Mouse (Mus musculus) ES-E14 (cell line): ENCODE data around the gene Gja3. TPM values are rescaled to one million over a fixed set of nuclear protein-coding genes. Genes with fewer than 3 reads are reported as not detected.
A peak's percentile ranks its signal among the peaks of the same experiment; 100 is the strongest.
"Not testable (repeated sequence)": the region's sequence is repeated elsewhere in the genome, so short reads cannot be mapped to it uniquely, and the experiment has no call there.

Experiments
- DNase-seq: peaks from one replicate; pipeline ENCODE4 v3.0.0-alpha.2; 2013; ENCODE audit warnings: low read depth, low spot score
- H3K27ac ChIP-seq: 2 replicates; pipeline ENCODE4 v1.5.1; 2012; ENCODE audit warnings: low read depth, mild to moderate bottlenecking, low read length, moderate library complexity, mixed read lengths; ENCODE audit not compliant: poor library complexity, insufficient read depth, severe bottlenecking
- H3K36me3 ChIP-seq: 2 replicates; pipeline ENCODE4 v1.6.1; 2012; ENCODE audit warnings: mild to moderate bottlenecking, low read length, moderate library complexity, mixed read lengths; ENCODE audit not compliant: control insufficient read depth, poor library complexity, insufficient read depth, severe bottlenecking
- H3K4me1 ChIP-seq, 2 experiments: fragments of 150-350 bp in 1 of 2; sonication (generic) in 1 of 2; 2 replicates each; pipeline ENCODE4 v1.6.1; 2012; ENCODE audit warnings: low read length in 2 of 2, mild to moderate bottlenecking in 1 of 2, mixed read lengths in 1 of 2; ENCODE audit not compliant: control insufficient read depth in 2 of 2, insufficient read depth in 2 of 2, poor library complexity in 1 of 2
- H3K4me3 ChIP-seq, 2 experiments: fragments of 150-350 bp in 1 of 2; sonication (generic) in 1 of 2; 2 replicates each; pipeline ENCODE4 v1.5.1; 2012; ENCODE audit warnings: low read length in 2 of 2, low read depth in 1 of 2, mild to moderate bottlenecking in 1 of 2, mixed read lengths in 1 of 2; ENCODE audit not compliant: insufficient read depth in 1 of 2, poor library complexity in 1 of 2, severe bottlenecking in 1 of 2
- H3K9ac ChIP-seq: 2 replicates; pipeline ENCODE4 v1.6.1; 2012; ENCODE audit warnings: low read depth, mild to moderate bottlenecking, low read length, mixed read lengths; ENCODE audit not compliant: poor library complexity, insufficient read depth, severe bottlenecking
- H3K9me3 ChIP-seq: fragments of 150-350 bp; sonication (generic); 2 replicates; pipeline ENCODE4 v1.6.1; 2012; ENCODE audit warnings: low read depth, mild to moderate bottlenecking, low read length; ENCODE audit not compliant: control insufficient read depth, insufficient read depth
- CHD2 ChIP-seq: IDR thresholded peaks from 2 replicates; pipeline ENCODE4 v1.6.1; 2014; ENCODE audit warnings: mild to moderate bottlenecking, low read depth, low read length, inconsistent platforms
- HCFC1 ChIP-seq: IDR thresholded peaks from 2 replicates; pipeline ENCODE4 v1.6.1; 2012; ENCODE audit warnings: low read length, inconsistent platforms, borderline replicate concordance; ENCODE audit not compliant: insufficient read depth
- MAFK ChIP-seq: IDR thresholded peaks from 2 replicates; pipeline ENCODE4 v1.6.1; 2014; ENCODE audit warnings: mild to moderate bottlenecking, low read depth, low read length, inconsistent platforms; ENCODE audit not compliant: insufficient read depth
- ZC3H11A ChIP-seq: IDR thresholded peaks from 2 replicates; pipeline ENCODE4 v1.6.1; 2012; ENCODE audit warnings: low read depth, mild to moderate bottlenecking, inconsistent platforms, low read length, borderline replicate concordance
- ZNF384 ChIP-seq: IDR thresholded peaks from 2 replicates; pipeline ENCODE4 v1.6.1; 2012; ENCODE audit warnings: low read depth, low read length, inconsistent platforms
- in situ Hi-C, 2 experiments: fragments of 600-800 bp; cut with MboI; formaldehyde crosslinking; loops; one replicate each; pipeline ENCODE4 v1.15.1; 2025; ENCODE audit warnings: low sequenced_read_pairs in 2 of 2, inconsistent platforms in 1 of 2; ENCODE audit not compliant: unreplicated experiment in 2 of 2
- total RNA-seq: library from RNA; depleted of rRNA; stranded (reverse); fragments of 300-350 nt; gene quantifications from 2 replicates; pipeline ENCODE4 v1.2.3, GENCODE M21; 2012; rRNA removed

Gene Gja3
- total RNA-seq, 1 experiment, result 0.31 TPM

DNA sequence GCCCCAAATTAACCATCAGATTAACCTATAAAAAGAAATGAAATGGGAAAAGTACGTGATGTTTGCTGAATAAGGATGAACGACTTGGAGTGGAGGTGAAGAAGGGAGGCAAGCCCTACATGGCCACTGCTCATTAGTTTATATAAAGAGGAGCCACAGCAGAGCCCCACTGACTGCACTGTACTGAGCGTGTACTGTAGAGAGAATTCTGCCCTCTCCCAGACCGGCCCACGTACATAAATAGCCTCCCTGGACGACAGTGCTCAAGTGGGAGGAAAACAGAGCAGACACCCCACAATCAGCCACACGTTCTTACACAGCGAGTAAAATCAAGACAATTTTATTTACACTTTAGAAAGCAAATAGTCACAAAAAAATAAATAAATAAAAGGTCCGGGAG lies 23.8 kb downstream of the Gja3 start:
- Histone ChIP-seq H3K4me3 (no peak overlapping the region), H3K27ac (no peak overlapping the region), H3K9ac (no peak overlapping the region), H3K36me3 (no peaks in the 10 kb centered on the region), H3K9me3 (no peaks in the 10 kb centered on the region), H3K4me1 (peaks cover 0 to 3% of the 10 kb centered on the region in 2 experiments; a peak in 2 of 4 replicates)
- no peak for DNase-seq
- in situ Hi-C loops, result no loop called here
- TF ChIP-seq CHD2 (no peak), ZNF384 (no peak), ZC3H11A (no peak)

DNA sequence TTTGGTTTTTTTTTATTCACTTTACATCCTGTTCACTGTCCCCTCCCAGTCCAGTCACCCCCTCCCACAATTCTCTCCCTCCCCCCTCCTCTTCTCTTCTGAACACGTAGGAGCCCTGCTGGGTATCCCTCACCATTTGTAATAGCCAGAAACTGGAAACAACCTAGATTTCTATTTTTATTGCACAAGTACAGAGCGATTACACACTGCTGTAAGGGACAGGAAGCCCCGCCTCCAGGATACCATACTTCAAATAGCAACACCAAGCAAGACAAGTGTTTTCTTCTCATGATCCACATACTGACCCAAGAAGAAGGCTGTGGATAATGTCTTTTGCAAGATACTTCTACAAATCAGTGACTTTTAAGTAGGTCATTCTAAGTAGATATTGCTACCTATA lies 25.1 kb downstream of the Gja3 start:
- H3K36me3 ChIP-seq, result no peaks in the 10 kb centered on the region
- in situ Hi-C loops, result no loop called here

GRCm38 (mm10) chr14:57018436-57018835 lies 39.5 kb downstream of the Gja3 start:
- no peak overlapping the region for H3K9ac ChIP-seq
- DNase-seq, result no peak
- H3K9me3 ChIP-seq, result no peaks in the 10 kb centered on the region
- no peak for TF ChIP-seq HCFC1
- no peak for TF ChIP-seq CHD2
- TF ChIP-seq ZNF384, result no peak
- TF ChIP-seq ZC3H11A, result no peak
- H3K36me3 ChIP-seq, result no peaks in the 10 kb centered on the region
- in situ Hi-C loops, result no loop called here
- no peak overlapping the region for H3K27ac ChIP-seq
- H3K4me1 ChIP-seq, result no peaks in the 10 kb centered on the region
- H3K4me3 ChIP-seq, result no peak overlapping the region

More for the DNA sequence above, 25.1 kb downstream of the Gja3 start:
- Histone ChIP-seq H3K4me1 (peaks cover 0 to 3% of the 10 kb centered on the region in 2 experiments; a peak in 2 of 4 replicates), H3K9me3 (no peaks in the 10 kb centered on the region), H3K4me3 (no peak overlapping the region), H3K27ac (no peak overlapping the region), H3K9ac (no peak overlapping the region)
- no peak for TF ChIP-seq MAFK
- no peak for TF ChIP-seq CHD2
- TF ChIP-seq HCFC1, result no peak
- TF ChIP-seq ZC3H11A, result no peak
- TF ChIP-seq ZNF384, result no peak
- no peak for DNase-seq

GRCm38 (mm10) chr14:57016806-57017205 lies 41.1 kb downstream of the Gja3 start:
- H3K9ac ChIP-seq, in situ Hi-C loops, H3K9me3 ChIP-seq, H3K4me3 ChIP-seq, DNase-seq, H3K27ac ChIP-seq, H3K36me3 ChIP-seq, H3K4me1 ChIP-seq: not testable (repeated sequence)

- in situ Hi-C loops, result loop anchor here in 1 of 2 experiments (10.0 kb wide), 2 partner anchors 56 to 86 kb away; no protein-coding TSS in a partner anchor
- H3K4me1 ChIP-seq, result peaks cover 0 to 4% of the 10 kb centered on the region in 2 experiments; a peak in 1 of 4 replicates
These were observed 69.3 kb downstream of the Gja3 start for GRCm38 (mm10) chr14:56988621-56989020.

More at GRCm38 (mm10) chr14:56988621-56989020, 69.3 kb downstream of the Gja3 start:
- no peak overlapping the region for H3K4me3 ChIP-seq
- peak; percentile 11 for DNase-seq
- no peaks in the 10 kb centered on the region for H3K36me3 ChIP-seq
- no peak for TF ChIP-seq HCFC1
- no peak overlapping the region for H3K9ac ChIP-seq
- H3K9me3 ChIP-seq, result no peaks in the 10 kb centered on the region
- H3K27ac ChIP-seq, result no peak overlapping the region

Other genes with a start within 250 kb of the Gja3 start
- 8.3 and 10.5 TPM in 2 replicates for gene Zmym5, start 246.4 kb downstream of the Gja3 start, total RNA-seq
- gene Zmym2, start 171.4 kb downstream of the Gja3 start, total RNA-seq, result 18.4 and 35.3 TPM in 2 replicates
- 0.58 and 0.76 TPM in 2 replicates for gene Gjb2, start 46.6 kb upstream of the Gja3 start, total RNA-seq
- gene Gm4491, start 57.8 kb upstream of the Gja3 start, total RNA-seq, result not detected in 2 replicates
- gene Gjb6, start 75.5 kb upstream of the Gja3 start, total RNA-seq, result not detected in 2 replicates